Mouse (Mus musculus): ENCODE data around the gene Gpx2. TPM values are rescaled to one million over a fixed set of nuclear protein-coding genes. Genes with fewer than 3 reads are reported as not detected.

The Gpx2 gene
- polyA plus RNA-seq, 1 experiment from 2014 or later: 17.0 TPM

DNA sequence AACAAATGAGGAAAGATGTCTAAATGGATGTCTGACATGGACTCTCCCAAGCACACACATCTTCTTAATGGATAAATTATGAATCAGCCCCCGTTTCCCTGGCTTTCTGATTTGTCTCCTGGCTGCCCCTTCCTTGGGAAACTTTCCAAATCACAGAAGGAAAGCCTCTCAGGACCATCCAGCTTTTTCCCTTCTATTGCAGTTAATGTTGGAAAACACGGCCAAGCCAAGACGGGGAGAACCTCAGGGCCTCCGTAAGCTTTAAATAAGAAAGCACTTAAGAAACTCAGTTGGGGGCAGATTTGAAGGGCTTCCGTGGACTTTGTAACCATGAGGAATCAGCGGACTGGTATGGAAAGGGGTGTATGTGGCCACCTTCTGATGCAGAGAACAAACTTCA, 24.5 kb upstream of the Gpx2 start:
- Histone ChIP-seq H3K9me3 (no peaks in the 10 kb centered on the region), H3K9ac (no peak overlapping the region), H3K4me1 (peaks cover 59% of the 10 kb centered on the region), H3K4me3 (no peak overlapping the region; the same call in 1 of the 2 replicates), H3K27ac (peak overlapping the region; percentile 68), H3K4me2 (peak overlapping the region; percentile 90), H3K27me3 (peaks cover 9% of the 10 kb centered on the region; the same call in 1 of the 2 replicates), H3K36me3 (no peaks in the 10 kb centered on the region)
- no peak for ATAC-seq (ENCODE audit: borderline replicate concordance, extremely low read depth, low FRiP score, low TSS enrichment)
- 36% methylated on average over 6 of the region's 6 CpGs for WGBS

DNA sequence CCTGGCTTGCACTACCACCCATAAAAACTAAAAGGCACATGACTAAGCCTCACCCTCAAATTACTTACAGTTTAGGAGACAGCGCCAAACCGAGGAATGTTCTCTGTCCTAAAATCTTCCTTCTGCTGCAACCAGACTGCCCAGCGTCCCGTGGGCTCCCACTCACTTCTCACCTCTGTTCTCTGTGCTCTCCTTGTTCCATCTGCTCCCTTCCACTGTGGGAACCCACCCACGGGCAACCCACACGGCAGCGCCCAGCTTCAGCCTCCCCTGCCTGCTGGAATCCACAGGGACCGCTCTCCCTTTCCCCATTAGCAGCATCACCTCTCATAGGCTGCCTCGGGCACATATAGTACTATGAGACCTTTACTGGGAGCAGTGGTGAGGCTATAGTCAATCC, 23.6 kb upstream of the Gpx2 start:
- 82% methylated on average over 9 of the region's 9 CpGs for WGBS
- peaks cover 50% of the 10 kb centered on the region for H3K4me1 ChIP-seq
- no peak overlapping the region for H3K4me2 ChIP-seq
- no peak for ATAC-seq (ENCODE audit: borderline replicate concordance, extremely low read depth, low FRiP score, low TSS enrichment)
- peak overlapping the region; percentile 91 for H3K27ac ChIP-seq
- H3K36me3 ChIP-seq: no peaks in the 10 kb centered on the region
- H3K9ac ChIP-seq: no peak overlapping the region
- peaks cover 5% of the 10 kb centered on the region; the same call in 1 of the 2 replicates for H3K27me3 ChIP-seq
- H3K4me3 ChIP-seq: no peak overlapping the region
- H3K9me3 ChIP-seq: no peaks in the 10 kb centered on the region

DNA sequence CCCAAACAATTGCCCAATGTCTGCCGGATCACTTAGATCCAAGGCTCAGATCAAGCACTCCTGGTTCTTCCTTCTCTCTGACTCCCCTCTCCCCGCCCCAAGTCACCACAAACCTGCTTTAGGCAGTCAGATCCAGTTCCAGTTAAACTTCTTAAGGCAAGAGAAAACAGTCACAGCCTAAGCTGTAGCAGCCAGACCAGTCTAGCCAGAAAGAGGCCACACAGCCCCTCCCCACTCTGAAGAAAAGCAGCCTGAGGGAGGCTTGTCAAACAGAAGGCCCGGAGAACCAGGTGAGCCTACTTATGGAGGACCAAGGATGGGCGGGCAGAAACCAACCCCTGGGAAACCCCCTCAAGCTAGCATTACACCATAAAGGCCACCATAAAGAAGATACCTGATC, 22.8 kb upstream of the Gpx2 start:
- H3K4me3 ChIP-seq: no peak overlapping the region
- H3K9me3 ChIP-seq: no peaks in the 10 kb centered on the region
- no peaks in the 10 kb centered on the region for H3K36me3 ChIP-seq
- H3K4me1 ChIP-seq: peaks cover 50% of the 10 kb centered on the region
- peak; percentile 63 for ATAC-seq (ENCODE audit: borderline replicate concordance, extremely low read depth, low FRiP score, low TSS enrichment)
- no peak overlapping the region for H3K9ac ChIP-seq
- H3K27me3 ChIP-seq: no peaks in the 10 kb centered on the region
- 50% methylated on average over 4 of the region's 4 CpGs for WGBS
- H3K4me2 ChIP-seq: peak overlapping the region; percentile 13; the same call in 1 of the 2 replicates
- H3K27ac ChIP-seq: peak overlapping the region; percentile 91

DNA sequence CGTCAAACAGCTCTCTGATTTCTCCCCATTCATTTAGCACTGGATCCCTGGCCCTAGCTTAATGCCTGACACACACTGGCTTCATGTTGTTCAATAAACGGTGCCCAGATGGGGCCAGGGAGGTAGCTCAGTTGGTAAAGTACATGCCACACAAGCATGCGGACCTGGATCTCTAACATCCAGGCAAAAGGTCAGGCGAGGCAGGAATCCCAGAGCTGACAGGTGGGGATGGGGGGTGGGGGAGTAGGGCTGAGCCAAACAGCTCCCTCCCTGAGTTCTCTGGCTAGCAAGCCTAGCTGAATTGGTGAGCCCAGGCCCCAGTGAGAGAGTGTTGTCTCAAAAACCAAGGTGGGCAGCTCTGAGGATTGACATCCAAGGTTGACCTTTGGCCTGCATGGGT, 21.8 kb upstream of the Gpx2 start:
- ATAC-seq (ENCODE audit: borderline replicate concordance, extremely low read depth, low FRiP score, low TSS enrichment): no peak
- Histone ChIP-seq H3K36me3 (no peaks in the 10 kb centered on the region), H3K9ac (no peak overlapping the region), H3K4me1 (peaks cover 46% of the 10 kb centered on the region), H3K27me3 (no peaks in the 10 kb centered on the region), H3K9me3 (no peaks in the 10 kb centered on the region), H3K4me3 (no peak overlapping the region), H3K4me2 (no peak overlapping the region), H3K27ac (peak overlapping the region; percentile 91)
- 36% methylated on average over 4 of the region's 4 CpGs for WGBS

DNA sequence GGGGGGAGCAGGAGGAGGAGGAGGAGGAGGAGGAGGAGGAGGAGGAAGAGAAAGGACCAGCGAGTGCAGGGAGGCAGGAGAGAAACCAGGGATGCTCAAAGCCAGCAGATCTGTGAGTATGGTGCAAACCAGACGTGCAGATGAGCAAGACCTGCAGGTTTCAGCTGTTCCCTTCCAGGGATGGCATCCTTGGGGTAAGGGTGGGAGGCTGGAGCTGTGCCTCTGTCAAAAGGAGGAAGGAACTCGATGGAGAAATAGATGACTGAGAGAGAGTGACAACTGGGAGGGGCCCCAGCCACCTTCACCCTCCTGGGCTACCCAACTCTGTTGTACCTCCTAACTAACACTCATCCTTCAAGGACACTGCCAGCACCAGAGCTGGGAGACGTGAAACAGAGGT, 21.4 kb upstream of the Gpx2 start:
- Histone ChIP-seq H3K9ac (no peak overlapping the region), H3K4me3 (no peak overlapping the region), H3K4me1 (peaks cover 45% of the 10 kb centered on the region), H3K36me3 (no peaks in the 10 kb centered on the region), H3K4me2 (no peak overlapping the region), H3K27ac (peak overlapping the region; percentile 91; the same call in 1 of the 2 replicates), H3K27me3 (no peaks in the 10 kb centered on the region), H3K9me3 (no peaks in the 10 kb centered on the region)
- WGBS: 35% methylated on average over 4 of the region's 4 CpGs
- no peak for ATAC-seq (ENCODE audit: borderline replicate concordance, extremely low read depth, low FRiP score, low TSS enrichment)

DNA sequence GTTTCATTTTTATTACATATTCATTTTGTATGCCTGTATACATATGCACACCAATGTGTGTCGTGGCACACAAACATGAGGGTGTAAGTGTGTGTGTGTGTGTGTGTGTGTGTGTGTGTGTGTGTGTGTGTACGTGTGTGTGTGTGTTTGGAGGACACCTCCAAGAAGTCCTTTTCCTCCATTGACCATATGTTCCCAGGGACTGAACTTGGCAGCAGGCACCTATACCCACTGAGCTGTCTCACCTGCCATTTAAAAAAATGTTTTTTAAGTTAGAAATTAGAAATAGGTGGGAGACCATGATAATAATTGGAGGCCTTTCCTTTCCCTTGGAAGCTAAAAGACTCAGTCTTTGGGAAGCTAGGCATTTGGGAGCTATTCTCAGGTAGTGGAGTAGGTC, 18.8 kb upstream of the Gpx2 start:
- no peak for ATAC-seq (ENCODE audit: borderline replicate concordance, extremely low read depth, low FRiP score, low TSS enrichment)
- H3K36me3 ChIP-seq: no peaks in the 10 kb centered on the region
- H3K4me3 ChIP-seq: no peak overlapping the region
- no peak overlapping the region for H3K27ac ChIP-seq
- H3K27me3 ChIP-seq: no peaks in the 10 kb centered on the region
- WGBS: 86% methylated on average over 2 of the region's 2 CpGs
- no peak overlapping the region for H3K9ac ChIP-seq
- H3K4me2 ChIP-seq: no peak overlapping the region
- H3K9me3 ChIP-seq: no peaks in the 10 kb centered on the region
- peaks cover 19% of the 10 kb centered on the region for H3K4me1 ChIP-seq

DNA sequence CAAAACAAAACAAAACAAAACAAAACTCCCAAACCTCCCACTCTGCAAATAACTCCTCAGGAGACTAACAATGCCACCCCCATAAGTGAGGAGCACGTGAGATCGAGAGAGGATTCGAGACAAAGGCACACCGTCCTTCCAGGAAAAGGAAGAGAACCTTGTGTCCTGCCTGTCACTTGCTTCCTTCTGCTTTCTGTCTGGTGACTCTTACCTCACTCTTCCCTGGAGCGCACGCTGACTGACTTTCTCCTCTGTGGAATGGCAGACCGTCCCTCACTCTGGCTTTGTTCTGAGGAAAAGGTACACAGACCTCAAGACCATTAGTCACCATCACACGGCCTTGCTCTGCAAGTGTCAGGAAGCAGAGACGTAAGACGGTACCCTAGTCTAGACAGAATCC, 18.2 kb upstream of the Gpx2 start:
- H3K27me3 ChIP-seq: no peaks in the 10 kb centered on the region
- H3K9ac ChIP-seq: no peak overlapping the region
- 60% methylated on average over 10 of the region's 10 CpGs for WGBS
- H3K27ac ChIP-seq: no peak overlapping the region
- H3K4me2 ChIP-seq: no peak overlapping the region
- H3K36me3 ChIP-seq: no peaks in the 10 kb centered on the region
- no peak for ATAC-seq (ENCODE audit: borderline replicate concordance, extremely low read depth, low FRiP score, low TSS enrichment)
- H3K4me1 ChIP-seq: peaks cover 13% of the 10 kb centered on the region
- no peaks in the 10 kb centered on the region for H3K9me3 ChIP-seq
- no peak overlapping the region for H3K4me3 ChIP-seq

DNA sequence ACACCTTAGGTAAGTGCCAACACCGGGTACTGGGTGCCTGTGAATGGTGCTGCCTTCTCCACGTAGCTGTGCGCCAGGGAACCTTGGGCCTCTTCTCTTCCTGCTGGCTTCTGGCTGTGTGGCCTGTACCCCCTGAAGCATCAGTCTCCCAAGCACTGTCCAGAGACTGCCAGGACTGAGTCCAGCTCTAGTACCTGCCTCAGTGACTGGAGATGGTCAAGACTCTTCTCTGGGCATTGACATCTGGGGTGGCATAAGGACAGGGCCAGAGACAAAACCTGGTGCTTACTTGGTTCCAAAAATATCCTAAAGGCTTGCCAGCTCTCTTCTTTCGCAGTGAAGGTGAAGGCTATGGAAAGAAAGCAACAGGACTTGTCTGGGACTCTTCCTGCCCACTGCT, 15.7 kb upstream of the Gpx2 start:
- Histone ChIP-seq H3K27me3 (no peaks in the 10 kb centered on the region), H3K4me3 (no peak overlapping the region), H3K9ac (no peak overlapping the region), H3K9me3 (no peaks in the 10 kb centered on the region), H3K4me1 (no peaks in the 10 kb centered on the region), H3K36me3 (no peaks in the 10 kb centered on the region), H3K4me2 (no peak overlapping the region), H3K27ac (no peak overlapping the region)
- ATAC-seq (ENCODE audit: borderline replicate concordance, extremely low read depth, low FRiP score, low TSS enrichment): no peak
- WGBS: 81% methylated on average over 4 of the region's 4 CpGs

DNA sequence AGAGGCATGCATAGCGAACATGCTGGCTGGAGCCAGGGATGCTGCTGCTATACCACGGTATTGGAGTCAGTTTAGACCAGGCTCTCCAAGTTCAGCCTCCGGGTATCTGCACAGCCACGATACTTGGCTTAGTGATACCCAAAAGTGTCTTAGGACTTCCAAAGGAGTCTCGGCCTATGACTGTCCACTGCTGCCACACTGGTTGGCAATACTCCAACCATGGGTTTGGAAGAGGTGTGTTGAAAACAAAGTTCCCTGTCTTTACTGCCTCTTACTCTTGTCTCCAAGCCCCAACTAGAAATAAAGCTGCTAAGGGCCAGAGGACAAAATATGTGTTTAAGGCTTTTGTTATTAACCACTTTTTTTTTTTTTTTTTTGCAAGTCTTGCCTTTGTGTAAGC, 15.1 kb upstream of the Gpx2 start:
- H3K27ac ChIP-seq: no peak overlapping the region
- no peaks in the 10 kb centered on the region for H3K9me3 ChIP-seq
- H3K4me3 ChIP-seq: no peak overlapping the region
- no peaks in the 10 kb centered on the region for H3K36me3 ChIP-seq
- H3K4me2 ChIP-seq: no peak overlapping the region
- WGBS: 74% methylated on average over 5 of the region's 5 CpGs
- no peak overlapping the region for H3K9ac ChIP-seq
- no peak for ATAC-seq (ENCODE audit: borderline replicate concordance, extremely low read depth, low FRiP score, low TSS enrichment)
- H3K4me1 ChIP-seq: no peaks in the 10 kb centered on the region
- H3K27me3 ChIP-seq: no peaks in the 10 kb centered on the region

DNA sequence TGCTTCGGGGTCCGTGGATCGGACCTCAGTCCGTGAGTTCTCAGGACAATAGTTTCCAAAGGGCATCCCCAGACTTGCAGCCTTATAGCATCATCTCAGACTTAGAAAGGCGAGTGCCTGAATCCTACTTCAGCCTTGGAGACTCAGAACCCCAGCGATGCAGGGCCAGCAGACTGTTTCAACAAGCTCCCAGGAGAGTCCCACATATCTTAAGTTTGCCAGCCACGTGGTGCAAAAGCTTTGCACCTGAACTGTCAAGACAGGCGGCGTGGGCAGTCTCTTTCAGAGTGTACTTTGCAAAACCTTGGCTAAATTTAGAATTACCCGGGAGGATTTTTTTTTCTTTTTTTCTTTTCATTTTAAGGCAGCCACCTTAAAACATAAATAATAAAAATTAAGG, 12.4 kb upstream of the Gpx2 start:
- no peaks in the 10 kb centered on the region for H3K9me3 ChIP-seq
- no peak overlapping the region for H3K4me2 ChIP-seq
- ATAC-seq (ENCODE audit: borderline replicate concordance, extremely low read depth, low FRiP score, low TSS enrichment): no peak
- no peaks in the 10 kb centered on the region for H3K27me3 ChIP-seq
- WGBS: 67% methylated on average over 10 of the region's 10 CpGs
- H3K4me1 ChIP-seq: no peaks in the 10 kb centered on the region
- no peak overlapping the region for H3K9ac ChIP-seq
- H3K36me3 ChIP-seq: no peaks in the 10 kb centered on the region
- no peak overlapping the region for H3K4me3 ChIP-seq
- H3K27ac ChIP-seq: no peak overlapping the region

DNA sequence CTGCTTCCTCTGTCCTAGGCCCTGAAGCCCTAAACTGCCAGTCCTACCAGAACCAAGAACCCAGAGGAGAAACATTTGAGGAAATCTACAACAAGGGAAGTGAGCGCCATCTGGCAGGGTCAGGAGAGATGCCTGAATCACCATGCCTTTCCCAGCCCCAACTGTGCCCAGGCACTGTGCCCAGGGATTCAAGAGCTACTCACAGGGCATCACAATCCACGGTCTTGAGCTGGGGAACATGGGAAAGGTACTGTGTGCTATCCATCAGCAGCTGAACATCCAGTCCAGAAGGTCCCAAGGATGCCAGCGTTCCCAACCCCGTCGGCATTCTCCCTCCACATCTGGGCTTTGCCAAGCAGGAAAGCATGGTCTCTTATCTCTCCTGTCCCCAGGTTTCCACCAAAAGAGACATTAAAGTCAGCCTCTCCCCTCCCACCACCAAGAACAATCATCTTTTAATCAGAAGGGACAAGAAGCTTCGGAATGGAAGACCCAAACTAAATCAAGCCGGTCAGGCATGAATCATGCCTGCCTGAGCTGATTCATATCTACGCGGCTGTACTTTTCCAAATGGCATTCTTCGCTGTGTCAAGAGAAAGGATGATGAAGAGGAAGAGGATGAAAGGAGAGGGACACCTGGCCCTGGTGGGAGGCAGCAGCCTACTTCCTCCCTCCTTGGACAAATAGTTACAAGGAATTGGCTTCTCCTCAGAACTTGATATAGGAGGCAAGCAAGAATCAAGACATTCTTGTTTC, 9.9 kb upstream of the Gpx2 start:
- WGBS: 81% methylated on average over 10 of the region's 10 CpGs
- Histone ChIP-seq H3K4me3 (no peak overlapping the region), H3K9ac (no peak overlapping the region), H3K9me3 (no peaks in the 10 kb centered on the region), H3K4me1 (no peaks in the 10 kb centered on the region), H3K4me2 (no peak overlapping the region), H3K36me3 (no peaks in the 10 kb centered on the region), H3K27ac (no peak overlapping the region), H3K27me3 (no peaks in the 10 kb centered on the region)
- ATAC-seq (ENCODE audit: borderline replicate concordance, extremely low read depth, low FRiP score, low TSS enrichment): no peak

DNA sequence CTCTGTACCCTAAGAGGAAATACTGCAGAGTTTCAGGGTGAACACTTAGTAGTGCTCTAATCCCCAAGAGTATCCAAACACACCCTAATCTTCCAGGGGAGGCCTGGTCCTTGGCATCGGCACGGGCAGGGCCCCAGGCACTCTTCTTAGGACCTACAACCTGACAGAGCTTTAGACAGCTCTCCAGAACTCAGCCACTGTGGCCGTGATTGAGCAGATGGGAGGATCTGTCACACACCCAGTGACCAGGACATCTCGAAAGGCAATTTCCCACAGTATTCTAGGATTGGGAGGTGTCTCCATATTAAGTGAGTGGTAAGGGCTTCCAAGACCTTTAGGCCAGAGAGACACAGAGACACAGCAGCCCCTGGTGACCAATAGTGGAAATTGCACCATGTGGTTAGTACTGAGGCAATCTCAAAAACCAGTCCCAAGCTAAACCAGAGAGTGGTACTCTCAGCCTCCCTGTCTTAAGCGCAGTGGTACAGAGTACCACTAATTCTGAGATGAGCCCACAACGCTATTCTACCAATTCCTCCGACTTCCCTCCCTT, 8.4 kb upstream of the Gpx2 start:
- no peaks in the 10 kb centered on the region for H3K36me3 ChIP-seq
- 51% methylated on average over 7 of the region's 7 CpGs for WGBS
- H3K9ac ChIP-seq: no peak overlapping the region
- peaks cover 2% of the 10 kb centered on the region; the same call in 1 of the 2 replicates for H3K4me1 ChIP-seq
- no peaks in the 10 kb centered on the region for H3K27me3 ChIP-seq
- no peak overlapping the region for H3K4me3 ChIP-seq
- H3K4me2 ChIP-seq: no peak overlapping the region
- no peaks in the 10 kb centered on the region for H3K9me3 ChIP-seq
- ATAC-seq (ENCODE audit: borderline replicate concordance, extremely low read depth, low FRiP score, low TSS enrichment): peak; percentile 44; the same call in 1 of the 2 replicates
- no peak overlapping the region for H3K27ac ChIP-seq

All from lung, embryonic 15.5 days (tissue).